10 mouse cellular contexts compared by ENCODE assay signal in the genomic region with DNA sequence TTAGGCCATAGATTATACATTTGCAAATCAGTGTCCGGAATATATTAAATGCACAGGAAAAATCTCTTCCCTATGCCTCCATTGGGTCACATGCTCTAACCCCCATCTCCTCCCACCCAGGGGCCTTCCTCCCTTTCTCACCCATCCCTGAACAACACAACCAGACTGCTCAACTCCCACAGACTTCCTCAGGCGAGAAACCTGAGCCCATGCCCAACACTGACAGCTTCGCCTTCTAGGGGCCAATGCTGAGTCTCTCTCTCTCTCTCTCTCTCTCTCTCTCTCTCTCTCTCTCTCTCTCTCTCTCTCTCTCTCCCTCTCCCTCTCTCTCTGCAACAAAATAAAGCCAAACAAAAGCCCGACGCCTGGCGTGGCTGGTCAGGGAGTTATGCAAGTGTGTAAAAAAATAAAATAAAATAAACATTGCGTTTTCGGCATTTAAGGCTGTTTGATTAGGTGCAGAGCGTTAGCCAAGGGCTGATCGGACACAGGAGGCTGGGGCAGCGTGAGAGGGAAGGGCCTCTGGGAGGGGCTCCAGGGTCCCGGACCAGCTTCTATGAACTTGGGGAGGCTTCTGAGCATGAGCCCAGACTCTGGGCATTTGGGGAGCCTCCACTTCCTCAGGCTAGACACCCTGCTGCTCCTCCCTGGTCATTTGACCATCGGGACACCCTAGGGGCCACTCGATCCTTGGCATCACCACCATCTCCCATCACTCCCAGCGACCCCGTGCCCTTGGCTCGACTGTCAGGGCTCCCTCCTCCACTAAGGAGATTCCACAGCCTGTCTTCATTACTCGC. TPM values are rescaled to one million over a fixed set of nuclear protein-coding genes. Genes with fewer than 3 reads are reported as not detected.
A peak's percentile ranks its signal among the peaks of the same experiment; 100 is the strongest.
DNase-seq lines count a peak whose midpoint lies in the region; ATAC-seq and TF ChIP-seq lines count a peak whose summit lies in the region.
"Had no signal": no experiment of that assay in that cellular context is flagged by ENCODE, and none has a peak within 500 bp of the region (broad histone marks: within the 10 kb centered on the region; RNA-seq: fewer than 3 reads in every experiment).

No protein-coding gene starts in this region.

- ATAC-seq in forebrain, embryonic 13.5 days = no peak
- ATAC-seq in forebrain, postnatal 0 days = no peak
- ATAC-seq in kidney, embryonic 15.5 days (replicated peaks; ENCODE audit: low FRiP score) = 0 out of 2 replicates have a peak, but pooled peaks have one; percentile 33
- ATAC-seq in limb, embryonic 12.5 days (ENCODE audit: insufficient number of reproducible peaks, insufficient read depth, low FRiP score, low TSS enrichment, low read depth) = no peak

- H3K36me3 ChIP-seq in forebrain, embryonic 13.5 days (ENCODE audit: poor library complexity, severe bottlenecking) = no peaks in the 10 kb centered on the region
- H3K36me3 ChIP-seq in forebrain, postnatal 0 days (ENCODE audit: insufficient read depth) = no peaks in the 10 kb centered on the region
- H3K36me3 ChIP-seq in kidney, embryonic 15.5 days = no peaks in the 10 kb centered on the region
- no peaks in the 10 kb centered on the region for H3K36me3 ChIP-seq in E14TG2a.4 (ENCODE audit: insufficient read depth, low read length)
- no peaks in the 10 kb centered on the region for H3K36me3 ChIP-seq in limb, embryonic 12.5 days

- no peak for DNase-seq in forebrain, postnatal 0 days
- no peak for DNase-seq in kidney, adult 9 months
- DNase-seq in cerebellum, postnatal 10 days = no peak
- DNase-seq in layer of hippocampus, adult 9-11 months = no peak
- DNase-seq: kidney, adult 8-10 months; thymus, adult 18-20 months had no signal

- H3K4me3 ChIP-seq in forebrain, embryonic 13.5 days = no peak overlapping the region; the same call in 1 of the 2 replicates
- H3K4me3 ChIP-seq in forebrain, postnatal 0 days (ENCODE audit: low read depth, low read length) = no peak overlapping the region
- H3K4me3 ChIP-seq in kidney, embryonic 15.5 days (replicated peaks) = peak overlapping the region; percentile 57
- H3K4me3 ChIP-seq in E14TG2a.4 (replicated peaks; ENCODE audit: low read length) = peak overlapping the region; percentile 78; the same call in 1 of the 2 replicates
- peak overlapping the region; percentile 12; the same call in 1 of the 2 replicates for H3K4me3 ChIP-seq in limb, embryonic 12.5 days (replicated peaks)

- 8% methylated on average over 18 of the region's 18 CpGs for WGBS in forebrain, embryonic 13.5 days
- WGBS in forebrain, postnatal 0 days = 12% methylated on average over 18 of the region's 18 CpGs
- WGBS in kidney, embryonic 15.5 days = 4% methylated on average over 18 of the region's 18 CpGs
- 7% methylated on average over 18 of the region's 18 CpGs for WGBS in limb, embryonic 12.5 days

- H3K27me3 ChIP-seq in forebrain, embryonic 13.5 days = peaks cover 79% of the 10 kb centered on the region
- H3K27me3 ChIP-seq in forebrain, postnatal 0 days (ENCODE audit: insufficient read depth, low read length) = peaks cover 66% of the 10 kb centered on the region
- peaks cover 92% of the 10 kb centered on the region for H3K27me3 ChIP-seq in kidney, embryonic 15.5 days
- H3K27me3 ChIP-seq in E14TG2a.4 (ENCODE audit: insufficient read depth, low read length) = peaks cover 92% of the 10 kb centered on the region
- peaks cover 99% of the 10 kb centered on the region for H3K27me3 ChIP-seq in limb, embryonic 12.5 days

- H3K4me1 ChIP-seq in forebrain, embryonic 13.5 days = peaks cover 34% of the 10 kb centered on the region
- no peaks in the 10 kb centered on the region; the same call in 1 of the 2 replicates for H3K4me1 ChIP-seq in forebrain, postnatal 0 days (ENCODE audit: insufficient read depth)
- H3K4me1 ChIP-seq in kidney, embryonic 15.5 days = peaks cover 63% of the 10 kb centered on the region
- peaks cover 30% of the 10 kb centered on the region for H3K4me1 ChIP-seq in E14TG2a.4 (replicated peaks; ENCODE audit: low read depth, low read length)
- H3K4me1 ChIP-seq in limb, embryonic 12.5 days (replicated peaks) = peaks cover 44% of the 10 kb centered on the region

- H3K27ac ChIP-seq in forebrain, embryonic 13.5 days = no peak overlapping the region
- H3K27ac ChIP-seq in forebrain, postnatal 0 days (ENCODE audit: low read depth, low read length) = no peak overlapping the region
- peak overlapping the region; percentile 80 for H3K27ac ChIP-seq in kidney, embryonic 15.5 days
- H3K27ac ChIP-seq in limb, embryonic 12.5 days = no peak overlapping the region

- TF ChIP-seq CTCF in forebrain, postnatal 0 days (IDR thresholded peaks at IDR 0.05; ENCODE audit: low read depth) = no peak
- no peak for TF ChIP-seq CTCF in E14TG2a.4 (conservative IDR thresholded peaks at IDR 0.05; ENCODE audit: low read length)

- H3K4me2 ChIP-seq in forebrain, embryonic 13.5 days = 0 out of 2 replicates have a peak overlapping the region, but pooled peaks have one; percentile 64
- no peak overlapping the region for H3K4me2 ChIP-seq in forebrain, postnatal 0 days (ENCODE audit: low read depth)
- H3K4me2 ChIP-seq in kidney, embryonic 15.5 days = peak overlapping the region; percentile 79
- peak overlapping the region; percentile 15; the same call in 1 of the 2 replicates for H3K4me2 ChIP-seq in limb, embryonic 12.5 days

- no peak overlapping the region for H3K9ac ChIP-seq in forebrain, embryonic 13.5 days
- no peak overlapping the region for H3K9ac ChIP-seq in forebrain, postnatal 0 days
- no peak overlapping the region for H3K9ac ChIP-seq in kidney, embryonic 15.5 days
- no peak overlapping the region; the same call in 1 of the 2 replicates for H3K9ac ChIP-seq in limb, embryonic 12.5 days (replicated peaks)

- no peaks in the 10 kb centered on the region for H3K9me3 ChIP-seq in forebrain, embryonic 13.5 days (replicated peaks)
- no peaks in the 10 kb centered on the region for H3K9me3 ChIP-seq in forebrain, postnatal 0 days (ENCODE audit: low read length)
- no peaks in the 10 kb centered on the region for H3K9me3 ChIP-seq in kidney, embryonic 15.5 days (replicated peaks)
- H3K9me3 ChIP-seq in E14TG2a.4 (ENCODE audit: low read length) = no peaks in the 10 kb centered on the region
- H3K9me3 ChIP-seq in limb, embryonic 12.5 days = no peaks in the 10 kb centered on the region

RNA-seq across cellular contexts. Expression of a gene that starts 1.2 kb away (rescaled TPM):
- 4.9 and 8.5 TPM in 2 replicates for polyA plus RNA-seq in forebrain, embryonic 13.5 days (2015; fragmentation: Nextera tagmentation; extraction: Ambion mirVana)
- 0.77 and 2.4 TPM in 2 replicates for total RNA-seq in forebrain, postnatal 0 days (2014; rRNA removed)
- polyA plus RNA-seq in forebrain, postnatal 0 days (2015; fragmentation: Nextera tagmentation; extraction: Ambion mirVana) = 0.87 and 1.9 TPM in 2 replicates
- 30.9 and 32.4 TPM in 2 replicates for polyA plus RNA-seq in kidney, embryonic 15.5 days (2015; fragmentation: Nextera tagmentation; extraction: Ambion mirVana)
- 1.7 and 3.5 TPM in 2 replicates for polyA plus RNA-seq in limb, embryonic 12.5 days (2016; fragmentation: Nextera tagmentation; extraction: Ambion mirVana)

RNA-seq across cellular contexts. Expression of a gene that starts 31.3 kb away (rescaled TPM):
- 83.2 and 90.8 TPM in 2 replicates for polyA plus RNA-seq in forebrain, embryonic 13.5 days (2015; fragmentation: Nextera tagmentation; extraction: Ambion mirVana)
- total RNA-seq in forebrain, postnatal 0 days (2014; rRNA removed) = 63.7 and 68.5 TPM in 2 replicates
- polyA plus RNA-seq in forebrain, postnatal 0 days (2015; fragmentation: Nextera tagmentation; extraction: Ambion mirVana) = 82.3 and 84.0 TPM in 2 replicates
- 83.7 and 91.0 TPM in 2 replicates for polyA plus RNA-seq in kidney, embryonic 15.5 days (2015; fragmentation: Nextera tagmentation; extraction: Ambion mirVana)
- 93.5 and 95.2 TPM in 2 replicates for polyA plus RNA-seq in limb, embryonic 12.5 days (2016; fragmentation: Nextera tagmentation; extraction: Ambion mirVana)

RNA-seq across cellular contexts. Expression of a gene that starts 46.0 kb away (rescaled TPM):
- 172 and 179 TPM in 2 replicates for polyA plus RNA-seq in forebrain, embryonic 13.5 days (2015; fragmentation: Nextera tagmentation; extraction: Ambion mirVana)
- total RNA-seq in forebrain, postnatal 0 days (2014; rRNA removed) = 7.3 and 10.1 TPM in 2 replicates
- 16.8 and 21.2 TPM in 2 replicates for polyA plus RNA-seq in forebrain, postnatal 0 days (2015; fragmentation: Nextera tagmentation; extraction: Ambion mirVana)
- polyA plus RNA-seq in kidney, embryonic 15.5 days (2015; fragmentation: Nextera tagmentation; extraction: Ambion mirVana) = 149 and 151 TPM in 2 replicates
- 176 and 180 TPM in 2 replicates for polyA plus RNA-seq in limb, embryonic 12.5 days (2016; fragmentation: Nextera tagmentation; extraction: Ambion mirVana)

RNA-seq across cellular contexts. Expression of a gene that starts 48.2 kb away (rescaled TPM):
- 13.9 and 16.3 TPM in 2 replicates for polyA plus RNA-seq in forebrain, embryonic 13.5 days (2015; fragmentation: Nextera tagmentation; extraction: Ambion mirVana)
- 12.4 and 36.1 TPM in 2 replicates for total RNA-seq in forebrain, postnatal 0 days (2014; rRNA removed)
- polyA plus RNA-seq in forebrain, postnatal 0 days (2015; fragmentation: Nextera tagmentation; extraction: Ambion mirVana) = 6.0 and 8.7 TPM in 2 replicates
- 12.6 and 12.7 TPM in 2 replicates for polyA plus RNA-seq in kidney, embryonic 15.5 days (2015; fragmentation: Nextera tagmentation; extraction: Ambion mirVana)
- 19.2 and 19.4 TPM in 2 replicates for polyA plus RNA-seq in limb, embryonic 12.5 days (2016; fragmentation: Nextera tagmentation; extraction: Ambion mirVana)

Comparison
In these comparisons a context has a peak if more than half of its experiments do, and no peak if none do; other contexts are left out.
1. H3K4me3 ChIP-seq: peak in kidney, embryonic 15.5 days (single experiment), E14TG2a.4 (single experiment) and limb, embryonic 12.5 days (single experiment); none in forebrain, embryonic 13.5 days (single experiment) and forebrain, postnatal 0 days (single experiment).